Mouse (Mus musculus) lung, postnatal 36 days (tissue): ENCODE results near the gene Mfsd4b1.

ENCODE experiments used
- DNase-seq: peaks from one replicate; pipeline ENCODE4 v3.0.0; 2022; ENCODE audit warnings: mixed read lengths

The Mfsd4b1 gene

GRCm38 (mm10) chr10:39958266-39958665 is 66.8 kb downstream of the Mfsd4b1 start:
- peak; percentile 28 for DNase-seq

- DNase-seq = peak; percentile 19
These were observed 68.7 kb downstream of the Mfsd4b1 start for GRCm38 (mm10) chr10:39956340-39956878.

GRCm38 (mm10) chr10:39955163-39955562 is 69.9 kb downstream of the Mfsd4b1 start:
- DNase-seq = no peak
